Mouse (Mus musculus): ENCODE measurements around the gene Hdac7.
"Not testable (repeated sequence)": the region's sequence is repeated elsewhere in the genome, so short reads cannot be mapped to it uniquely, and the experiment has no call there.

Gene Hdac7

DNA sequence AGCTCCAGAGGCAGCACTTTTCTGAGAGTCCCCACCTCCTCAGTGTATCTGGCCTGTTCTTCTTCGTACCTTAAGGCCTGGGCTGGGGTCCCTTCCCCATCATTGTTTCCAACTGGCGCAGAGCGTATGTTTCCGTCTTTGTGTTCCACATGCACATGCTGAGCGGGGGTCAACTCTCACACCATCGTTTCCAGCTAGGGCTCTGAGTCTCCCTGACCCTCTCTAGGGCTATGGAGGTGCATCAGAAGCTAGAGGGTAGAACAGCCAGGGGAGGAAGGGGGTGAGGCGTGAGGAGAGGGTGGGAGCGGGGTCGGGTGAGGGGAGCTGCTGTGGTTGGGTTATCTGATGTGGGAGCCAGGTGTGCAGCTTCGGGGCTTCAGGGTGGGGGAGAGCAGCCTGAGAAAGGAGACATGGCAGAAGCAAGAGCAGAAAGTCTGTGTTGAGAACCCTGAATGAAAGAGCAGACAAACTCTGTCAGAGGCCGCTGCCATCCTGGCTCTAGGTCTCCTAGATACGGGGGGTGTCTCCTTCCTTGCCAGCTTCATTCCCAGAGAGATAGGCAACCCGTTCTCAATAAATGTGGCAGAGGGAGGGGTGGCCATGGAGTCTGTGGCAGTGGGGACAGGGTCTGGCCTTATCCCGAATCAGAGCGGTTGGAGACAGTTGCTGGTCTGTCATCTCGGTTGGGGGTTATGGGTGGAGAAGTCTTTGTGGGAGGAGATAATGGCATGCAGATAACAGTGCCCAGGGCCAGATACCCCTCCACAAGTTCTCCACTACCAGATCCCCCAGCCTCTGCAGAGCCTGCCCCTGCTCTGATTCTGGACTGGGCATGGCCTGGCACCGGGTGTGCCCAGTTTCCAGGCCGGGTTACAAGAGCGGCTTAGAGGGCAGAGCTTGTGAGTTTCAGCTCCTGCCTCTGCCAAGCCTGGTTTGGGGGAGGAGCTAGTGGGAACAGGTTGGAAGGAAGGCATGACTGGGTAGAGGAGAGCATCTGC, at the start of gene Hdac7:
Gene Hdac7 (minus strand): TSS at position 466 of the 998 bp plus-strand sequence.
- no peak for DNase-seq (ENCODE audit: low read depth, low spot score)
- Histone ChIP-seq H3K36me3 (ENCODE audit: control insufficient read depth, insufficient read depth, low read length, poor library complexity, severe bottlenecking) (no peaks in the 10 kb centered on the region), H3K27me3 (ENCODE audit: control insufficient read depth, insufficient read depth, low read length, poor library complexity, severe bottlenecking) (no peaks in the 10 kb centered on the region)

DNA sequence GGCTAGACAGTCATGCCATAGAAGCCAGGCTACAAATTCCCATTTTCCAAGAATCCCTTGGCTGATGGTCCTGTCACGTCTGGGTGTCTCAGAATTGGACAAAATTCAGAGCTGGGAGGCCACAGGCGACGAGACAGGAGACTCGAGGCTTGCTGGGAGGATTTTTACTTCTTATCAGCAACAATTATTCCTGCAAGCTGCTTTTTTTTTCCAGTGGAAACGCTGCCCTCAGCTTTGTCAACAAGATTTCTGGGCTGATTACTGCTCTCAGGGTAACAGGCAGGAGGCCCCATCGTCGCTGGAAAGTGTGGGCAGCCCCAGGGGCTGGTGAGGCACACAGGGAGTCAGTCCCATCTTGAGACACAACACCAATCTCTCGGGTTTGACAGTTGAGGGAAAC, 48.2 kb upstream of the Hdac7 start:
- Histone ChIP-seq H3K27me3 (ENCODE audit: control insufficient read depth, insufficient read depth, low read length, poor library complexity, severe bottlenecking) (no peaks in the 10 kb centered on the region), H3K36me3 (ENCODE audit: control insufficient read depth, insufficient read depth, low read length, poor library complexity, severe bottlenecking) (no peaks in the 10 kb centered on the region)
- no peak for DNase-seq (ENCODE audit: low read depth, low spot score)

DNA sequence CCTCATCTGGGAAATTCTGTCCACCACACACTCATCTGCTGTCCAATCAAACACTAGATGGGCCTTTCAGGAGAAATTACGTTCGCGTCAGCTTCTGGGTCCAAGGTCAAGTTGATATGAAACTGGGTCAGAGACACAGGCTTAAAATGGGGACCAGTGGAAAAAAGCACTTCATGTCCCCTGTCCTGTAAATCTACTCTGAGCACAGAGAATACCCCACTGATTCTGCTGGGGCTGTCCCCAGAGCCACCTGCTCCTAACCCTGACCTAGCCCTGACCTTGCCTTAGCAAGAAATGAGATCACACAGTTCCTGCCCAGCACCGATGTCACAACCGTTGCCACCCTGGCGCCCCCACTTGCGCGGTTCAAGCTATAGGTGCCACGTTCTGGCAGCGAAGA, 46.1 kb upstream of the Hdac7 start:
- no peak for DNase-seq (ENCODE audit: low read depth, low spot score)
- no peaks in the 10 kb centered on the region for H3K36me3 ChIP-seq (ENCODE audit: control insufficient read depth, insufficient read depth, low read length, poor library complexity, severe bottlenecking)
- H3K27me3 ChIP-seq (ENCODE audit: control insufficient read depth, insufficient read depth, low read length, poor library complexity, severe bottlenecking), result no peaks in the 10 kb centered on the region

DNA sequence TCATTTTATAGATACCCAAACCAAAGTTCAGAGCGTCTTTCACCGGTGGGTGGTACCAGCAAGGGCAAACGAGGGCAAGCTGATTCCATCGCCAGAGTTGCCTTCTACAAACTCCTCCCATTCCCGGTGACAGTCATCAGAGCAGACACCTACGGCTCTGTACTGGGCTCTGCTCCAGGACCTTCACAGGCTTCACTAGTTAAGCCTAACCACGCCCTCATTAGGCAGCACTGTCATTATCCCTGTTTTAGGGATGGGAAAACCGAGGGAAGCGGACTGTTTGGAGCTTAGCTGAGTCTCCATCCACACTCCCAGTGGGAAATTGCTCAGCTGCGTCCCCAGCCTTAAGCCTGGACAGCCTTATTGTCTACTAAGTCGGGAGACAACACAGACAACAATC, 45.7 kb upstream of the Hdac7 start:
- no peaks in the 10 kb centered on the region for H3K27me3 ChIP-seq (ENCODE audit: control insufficient read depth, insufficient read depth, low read length, poor library complexity, severe bottlenecking)
- H3K36me3 ChIP-seq (ENCODE audit: control insufficient read depth, insufficient read depth, low read length, poor library complexity, severe bottlenecking), result no peaks in the 10 kb centered on the region

DNA sequence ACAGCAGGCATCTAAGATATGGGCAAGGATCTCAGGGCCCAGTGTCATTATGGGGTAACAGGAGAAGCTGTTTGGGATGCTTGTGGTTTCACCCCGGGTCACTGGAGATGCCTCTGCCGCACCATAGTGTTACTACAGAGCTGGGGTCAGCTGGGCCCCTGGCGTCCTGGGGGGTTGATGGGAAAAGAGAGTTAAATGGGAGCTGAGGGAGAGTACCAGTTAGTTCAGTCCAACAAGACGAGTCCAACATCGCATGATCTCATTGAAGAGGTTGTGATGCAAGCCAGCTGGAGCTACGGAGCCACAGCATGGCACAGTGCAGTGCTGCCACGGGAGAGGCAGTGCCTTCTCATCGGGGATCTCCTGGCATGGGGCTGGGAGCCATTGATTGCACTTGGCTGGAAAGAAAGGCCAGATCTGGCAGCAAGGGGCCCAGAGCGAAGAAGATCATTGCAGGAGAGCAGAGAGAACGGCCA, 43.3 kb upstream of the Hdac7 start:
- DNase-seq (ENCODE audit: low read depth, low spot score), result no peak
- Histone ChIP-seq H3K27me3 (ENCODE audit: control insufficient read depth, insufficient read depth, low read length, poor library complexity, severe bottlenecking) (no peaks in the 10 kb centered on the region), H3K36me3 (ENCODE audit: control insufficient read depth, insufficient read depth, low read length, poor library complexity, severe bottlenecking) (no peaks in the 10 kb centered on the region)

More for the DNA sequence above, 45.7 kb upstream of the Hdac7 start:
- no peak for DNase-seq (ENCODE audit: low read depth, low spot score)

DNA sequence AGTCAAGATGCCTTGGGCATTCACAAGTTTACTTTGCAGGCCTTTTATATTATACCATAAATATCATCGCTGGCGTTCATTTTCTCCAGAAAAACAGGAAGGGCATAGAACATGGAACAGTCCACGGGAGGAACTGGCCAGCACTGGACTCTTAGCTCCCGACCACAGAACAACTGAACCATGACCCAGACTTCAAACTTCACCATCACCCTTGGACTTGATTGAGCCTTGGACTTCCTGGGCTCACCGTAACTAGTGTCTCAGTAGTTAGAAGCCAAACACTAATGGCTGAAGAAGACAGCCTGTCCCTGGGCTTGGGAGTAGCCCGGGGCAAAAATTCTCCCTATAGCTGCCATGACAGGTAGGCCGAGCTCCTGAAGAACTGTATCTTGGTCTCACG, 37.1 kb upstream of the Hdac7 start:
- H3K27me3 ChIP-seq (ENCODE audit: control insufficient read depth, insufficient read depth, low read length, poor library complexity, severe bottlenecking), result no peaks in the 10 kb centered on the region
- H3K36me3 ChIP-seq (ENCODE audit: control insufficient read depth, insufficient read depth, low read length, poor library complexity, severe bottlenecking), result no peaks in the 10 kb centered on the region
- DNase-seq (ENCODE audit: low read depth, low spot score), result no peak

DNA sequence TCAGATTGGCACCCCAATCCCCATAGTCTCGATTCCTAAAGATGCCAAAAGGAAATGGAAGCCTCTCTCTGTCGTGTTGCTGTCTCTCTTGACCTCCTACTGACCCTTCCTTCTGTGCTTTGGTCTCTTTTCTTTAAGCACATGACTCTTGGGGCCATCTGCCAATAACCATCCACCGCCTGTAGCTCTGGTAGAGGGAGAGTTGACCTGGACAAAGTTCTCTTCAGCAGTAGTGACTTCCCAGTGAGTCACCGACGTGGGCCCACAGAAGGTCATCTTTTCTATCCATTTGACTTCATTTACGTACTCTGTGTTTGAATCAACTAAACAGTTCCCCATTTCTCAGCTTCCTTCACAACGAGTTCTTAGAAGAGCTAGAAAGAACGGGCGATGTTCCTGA, 36.1 kb upstream of the Hdac7 start:
- DNase-seq (ENCODE audit: low read depth, low spot score), result no peak
- Histone ChIP-seq H3K36me3 (ENCODE audit: control insufficient read depth, insufficient read depth, low read length, poor library complexity, severe bottlenecking) (no peaks in the 10 kb centered on the region), H3K27me3 (ENCODE audit: control insufficient read depth, insufficient read depth, low read length, poor library complexity, severe bottlenecking) (no peaks in the 10 kb centered on the region)

DNA sequence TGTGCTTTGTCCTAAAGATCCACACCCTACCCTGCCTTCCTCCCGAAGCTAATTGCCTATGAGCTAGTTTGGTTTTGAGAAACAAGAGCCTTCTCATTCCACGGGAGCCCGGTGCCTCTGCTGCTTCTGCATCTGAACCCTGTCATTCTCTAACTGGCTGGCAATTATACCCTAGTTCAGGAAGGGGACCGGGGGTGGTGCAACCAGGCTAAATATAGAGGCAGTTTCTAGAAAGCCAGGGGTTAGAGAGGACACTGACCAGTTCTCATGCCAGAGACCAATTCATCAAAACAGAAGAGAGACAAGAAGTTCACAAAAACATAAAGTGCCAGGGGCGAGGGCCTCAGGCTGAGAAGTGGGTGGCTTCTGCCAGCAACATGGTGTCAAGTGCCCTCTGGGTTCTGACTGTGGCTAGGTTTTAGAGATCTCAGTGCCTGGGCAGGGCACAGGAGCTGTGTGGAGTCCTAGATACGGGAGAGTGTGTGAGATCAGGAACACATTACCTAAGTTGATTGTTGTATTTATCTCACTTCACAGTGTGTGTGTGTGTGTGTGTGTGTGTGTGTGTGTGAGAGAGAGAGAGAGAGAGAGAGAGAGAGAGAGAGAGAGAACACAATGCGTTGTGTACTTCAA, 34.5 kb upstream of the Hdac7 start:
- Histone ChIP-seq H3K27me3 (ENCODE audit: control insufficient read depth, insufficient read depth, low read length, poor library complexity, severe bottlenecking) (no peaks in the 10 kb centered on the region), H3K36me3 (ENCODE audit: control insufficient read depth, insufficient read depth, low read length, poor library complexity, severe bottlenecking) (no peaks in the 10 kb centered on the region)
- no peak for DNase-seq (ENCODE audit: low read depth, low spot score)

DNA sequence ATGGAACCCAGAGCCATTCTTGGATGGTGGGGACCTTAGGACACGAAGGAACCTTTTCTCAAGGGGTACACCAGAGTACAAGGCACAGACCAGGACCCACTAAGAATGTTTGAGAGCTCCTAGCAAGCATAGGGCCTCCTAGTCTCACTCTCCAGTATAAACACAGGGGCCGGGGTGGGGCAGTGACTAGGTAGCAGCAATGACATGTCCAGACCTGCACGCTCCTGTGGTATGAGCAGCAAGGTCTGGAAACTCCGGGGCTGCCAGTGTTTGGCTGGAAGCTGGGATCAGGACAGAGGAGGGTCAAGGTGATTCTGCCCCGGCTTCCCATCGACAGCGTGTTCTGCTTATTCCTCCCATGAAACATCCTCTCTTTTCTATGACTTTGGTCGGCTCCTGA, 31.5 kb upstream of the Hdac7 start:
- Histone ChIP-seq H3K27me3 (ENCODE audit: control insufficient read depth, insufficient read depth, low read length, poor library complexity, severe bottlenecking) (no peaks in the 10 kb centered on the region), H3K36me3 (ENCODE audit: control insufficient read depth, insufficient read depth, low read length, poor library complexity, severe bottlenecking) (no peaks in the 10 kb centered on the region)
- DNase-seq (ENCODE audit: low read depth, low spot score), result no peak

DNA sequence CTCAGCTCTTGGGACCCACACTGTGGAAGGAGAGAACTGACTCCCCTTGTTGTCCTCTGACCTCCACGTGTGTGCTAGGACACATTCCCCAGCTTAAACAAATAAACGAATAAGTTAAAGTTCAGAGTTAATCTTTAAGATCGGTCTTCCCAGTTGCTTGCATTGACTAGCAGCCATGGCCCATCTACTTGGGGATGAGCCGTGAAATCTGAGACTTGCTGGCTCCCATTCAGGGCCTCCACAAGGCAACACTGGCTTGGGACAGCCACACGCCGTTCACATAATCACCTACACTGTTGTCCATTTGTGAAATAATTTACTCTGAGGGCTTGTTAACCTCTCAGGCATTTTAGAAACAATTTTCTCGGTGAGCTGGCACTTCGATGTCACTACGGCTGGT, 29.4 kb upstream of the Hdac7 start:
- Histone ChIP-seq H3K36me3 (ENCODE audit: control insufficient read depth, insufficient read depth, low read length, poor library complexity, severe bottlenecking) (no peaks in the 10 kb centered on the region), H3K27me3 (ENCODE audit: control insufficient read depth, insufficient read depth, low read length, poor library complexity, severe bottlenecking) (no peaks in the 10 kb centered on the region)
- DNase-seq (ENCODE audit: low read depth, low spot score), result no peak

DNA sequence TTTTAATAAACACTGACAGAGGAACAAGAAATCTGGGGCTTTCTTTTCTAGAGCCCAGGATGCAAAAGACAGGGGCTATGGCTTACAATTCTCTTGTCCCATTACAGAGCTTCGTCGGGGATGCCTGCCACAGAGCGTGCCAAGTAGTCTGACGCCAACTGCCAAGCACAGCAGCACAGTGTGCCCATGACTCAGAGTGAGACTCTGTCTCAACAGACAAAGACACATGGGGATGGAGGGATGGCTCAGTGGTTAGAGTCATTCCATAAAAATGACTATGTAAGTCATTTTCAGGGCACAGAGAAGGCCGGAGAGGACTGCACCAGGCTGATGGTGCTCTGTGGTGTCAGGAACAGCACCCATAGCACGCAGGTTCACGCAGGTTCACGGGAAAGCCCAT, 27.9 kb upstream of the Hdac7 start:
- Histone ChIP-seq H3K36me3 (ENCODE audit: control insufficient read depth, insufficient read depth, low read length, poor library complexity, severe bottlenecking) (no peaks in the 10 kb centered on the region), H3K27me3 (ENCODE audit: control insufficient read depth, insufficient read depth, low read length, poor library complexity, severe bottlenecking) (no peaks in the 10 kb centered on the region)
- DNase-seq (ENCODE audit: low read depth, low spot score), result no peak

DNA sequence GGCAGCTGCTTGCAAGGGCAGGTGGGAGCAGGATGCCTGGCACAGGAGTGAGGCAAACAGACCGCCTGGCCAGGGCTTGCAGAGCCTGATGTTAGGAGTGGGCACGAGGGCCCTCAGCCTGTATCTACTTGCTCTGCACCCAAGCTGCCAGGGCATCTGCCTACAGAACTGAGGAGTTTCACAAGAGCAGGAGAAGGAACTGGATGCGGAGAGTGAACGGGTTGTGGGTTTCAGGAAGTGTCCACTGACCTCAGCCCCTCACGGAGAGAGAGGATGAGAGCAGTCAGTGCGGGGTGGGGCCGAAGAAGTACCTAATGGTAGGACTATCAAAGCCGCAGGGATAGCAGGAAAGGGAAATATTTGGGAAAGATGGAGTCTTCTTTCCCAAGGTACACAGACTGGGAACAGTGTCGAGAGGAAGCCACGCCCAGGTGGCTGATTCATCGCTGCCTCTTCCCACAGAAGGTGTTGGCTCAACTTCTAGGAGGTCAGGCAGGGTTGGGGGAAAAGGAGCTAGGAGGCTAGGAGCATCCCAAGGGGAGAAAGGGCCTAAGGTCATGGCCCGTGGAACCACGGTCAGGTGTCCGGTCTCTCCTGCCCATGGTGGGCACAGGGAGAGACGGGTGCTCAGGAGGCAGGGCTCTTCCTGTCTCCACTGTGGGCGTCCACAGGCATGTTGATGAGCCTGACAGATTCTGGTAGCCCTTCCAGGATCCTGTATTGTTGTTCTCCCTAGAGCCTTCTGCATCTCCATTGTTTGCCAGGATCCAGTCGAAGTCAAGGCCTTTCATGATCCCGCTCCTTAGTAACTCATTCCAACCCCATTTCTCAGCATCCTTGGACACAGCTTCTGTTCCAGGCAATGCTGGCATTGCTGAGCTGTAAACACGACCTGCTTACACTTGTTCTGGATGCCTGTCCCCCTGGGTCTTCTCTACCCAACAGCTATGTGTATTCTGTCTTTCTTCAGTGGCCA, 27.0 kb upstream of the Hdac7 start:
- Histone ChIP-seq H3K27me3 (ENCODE audit: control insufficient read depth, insufficient read depth, low read length, poor library complexity, severe bottlenecking) (no peaks in the 10 kb centered on the region), H3K36me3 (ENCODE audit: control insufficient read depth, insufficient read depth, low read length, poor library complexity, severe bottlenecking) (no peaks in the 10 kb centered on the region)
- no peak for DNase-seq (ENCODE audit: low read depth, low spot score)

DNA sequence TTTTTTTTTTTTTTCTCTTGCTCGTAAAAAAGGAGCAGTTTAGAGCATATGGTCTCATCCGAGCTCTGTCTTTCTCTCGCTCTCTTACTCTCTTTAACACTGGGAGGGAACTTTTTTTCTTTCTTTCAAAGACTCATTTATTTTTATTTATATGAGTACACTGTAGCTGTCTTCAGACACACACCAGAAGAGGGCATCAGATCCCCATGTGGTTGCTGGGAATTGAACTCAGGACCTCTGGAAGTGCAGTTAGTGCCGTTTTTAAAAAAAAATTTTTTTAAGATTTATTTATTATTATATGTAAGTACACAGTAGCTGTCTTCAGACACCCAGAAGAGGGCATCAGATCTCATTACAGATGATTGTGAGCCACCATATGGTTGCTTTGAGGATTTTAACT, 25.8 kb upstream of the Hdac7 start:
- not testable (repeated sequence) for H3K27me3 ChIP-seq (ENCODE audit: control insufficient read depth, insufficient read depth, low read length, poor library complexity, severe bottlenecking); DNase-seq (ENCODE audit: low read depth, low spot score); H3K36me3 ChIP-seq (ENCODE audit: control insufficient read depth, insufficient read depth, low read length, poor library complexity, severe bottlenecking)

DNA sequence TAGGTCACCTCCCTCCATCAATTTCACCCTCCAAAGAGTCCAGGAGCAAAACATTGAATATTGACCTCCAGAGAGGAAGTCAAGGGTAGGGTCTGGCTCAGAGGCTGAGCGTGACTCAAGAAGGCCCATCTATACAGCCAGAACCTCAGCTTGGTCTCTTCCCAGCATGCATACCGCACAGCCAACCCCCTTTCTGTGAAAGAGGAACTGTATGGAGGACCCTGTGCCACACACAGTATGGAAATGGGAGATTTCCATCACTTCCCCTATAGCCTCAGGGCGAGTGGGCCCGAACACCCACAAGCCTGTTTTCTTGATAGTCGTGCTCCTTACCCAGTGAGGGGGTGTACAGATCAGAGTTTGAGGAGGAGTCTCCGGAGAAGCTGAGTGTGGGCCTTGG, 24.7 kb upstream of the Hdac7 start:
- DNase-seq (ENCODE audit: low read depth, low spot score), result no peak
- Histone ChIP-seq H3K36me3 (ENCODE audit: control insufficient read depth, insufficient read depth, low read length, poor library complexity, severe bottlenecking) (no peaks in the 10 kb centered on the region), H3K27me3 (ENCODE audit: control insufficient read depth, insufficient read depth, low read length, poor library complexity, severe bottlenecking) (no peaks in the 10 kb centered on the region)

Data from splenic B cell, adult 2 months (primary cell).